Mouse (Mus musculus): ENCODE data around the gene Defb39. TPM values are rescaled to one million over a fixed set of nuclear protein-coding genes. Genes with fewer than 3 reads are reported as not detected.

Gene Defb39
- polyA plus RNA-seq (2014; fragmentation: Illumina TruSeq; extraction: RNeasy Lipid Tissue Mini Kit (QIAGEN cat#74804); ENCODE audit: low read depth, low replicate concordance): not detected

DNA sequence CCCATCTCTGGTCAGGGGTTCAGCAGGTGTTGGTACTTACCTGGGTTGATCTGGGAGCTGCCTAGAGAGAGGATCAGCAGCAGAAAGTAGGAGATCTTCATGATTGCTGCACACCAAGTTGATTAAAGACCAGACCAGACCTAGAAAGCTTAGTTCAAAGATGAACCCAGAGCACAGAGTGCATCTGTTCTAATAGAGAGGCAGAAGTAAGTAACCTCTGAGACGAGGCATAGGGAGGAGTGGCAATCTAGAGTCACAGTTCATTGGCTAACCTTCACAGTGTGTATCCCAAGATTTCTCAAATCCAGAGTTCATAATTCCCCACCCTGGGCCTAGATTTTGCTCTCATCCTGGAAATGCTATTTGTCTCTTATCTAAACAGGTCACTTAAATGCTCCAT is at the start of gene Defb39:
Gene Defb39 (minus strand): TSS at position 101 of the 400 bp plus-strand sequence.

DNA sequence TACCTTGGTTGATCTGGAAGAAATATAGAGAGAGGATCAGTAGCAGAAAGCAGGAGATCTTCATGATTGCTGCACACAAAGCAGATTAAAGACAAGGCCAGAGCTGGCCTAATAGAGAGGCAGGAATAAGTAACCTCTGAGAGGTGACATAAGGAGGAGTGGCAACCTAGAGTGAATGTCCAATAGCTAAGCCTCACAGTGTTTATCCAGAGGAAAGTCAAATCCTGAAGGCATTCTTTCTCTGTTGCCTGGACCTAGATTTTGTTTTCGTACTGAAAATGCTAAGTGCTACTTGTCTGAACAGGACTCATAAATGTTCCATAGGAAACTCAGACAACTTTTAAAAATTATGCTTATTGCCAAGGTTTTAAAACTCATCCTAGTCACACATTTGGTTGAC is 38.1 kb downstream of the Defb39 start, which contains the start of gene Defb38:
Gene Defb38 (minus strand): TSS at position 101 of the 400 bp plus-strand sequence.

Other genes with a start within 250 kb of the Defb39 start
- gene Defb40, start 86.6 kb downstream of the Defb39 start, polyA plus RNA-seq (2014; fragmentation: Illumina TruSeq; extraction: RNeasy Lipid Tissue Mini Kit (QIAGEN cat#74804); ENCODE audit: low read depth, low replicate concordance): not detected
- gene Defb37, start 73.8 kb downstream of the Defb39 start, polyA plus RNA-seq (2014; fragmentation: Illumina TruSeq; extraction: RNeasy Lipid Tissue Mini Kit (QIAGEN cat#74804); ENCODE audit: low read depth, low replicate concordance): not detected
- not detected for gene Defb38, start 38.2 kb downstream of the Defb39 start, polyA plus RNA-seq (2014; fragmentation: Illumina TruSeq; extraction: RNeasy Lipid Tissue Mini Kit (QIAGEN cat#74804); ENCODE audit: low read depth, low replicate concordance)
- gene Defb12, start 50.0 kb upstream of the Defb39 start, polyA plus RNA-seq (2014; fragmentation: Illumina TruSeq; extraction: RNeasy Lipid Tissue Mini Kit (QIAGEN cat#74804); ENCODE audit: low read depth, low replicate concordance): not detected
- not detected for gene Defb34, start 58.9 kb upstream of the Defb39 start, polyA plus RNA-seq (2014; fragmentation: Illumina TruSeq; extraction: RNeasy Lipid Tissue Mini Kit (QIAGEN cat#74804); ENCODE audit: low read depth, low replicate concordance)
- gene Gm45826, start 76.0 kb upstream of the Defb39 start, polyA plus RNA-seq (2014; fragmentation: Illumina TruSeq; extraction: RNeasy Lipid Tissue Mini Kit (QIAGEN cat#74804); ENCODE audit: low read depth, low replicate concordance): not detected
- not detected for gene Defb14, start 129.5 kb upstream of the Defb39 start, polyA plus RNA-seq (2014; fragmentation: Illumina TruSeq; extraction: RNeasy Lipid Tissue Mini Kit (QIAGEN cat#74804); ENCODE audit: low read depth, low replicate concordance)
- not detected for gene Defb4, start 133.9 kb upstream of the Defb39 start, polyA plus RNA-seq (2014; fragmentation: Illumina TruSeq; extraction: RNeasy Lipid Tissue Mini Kit (QIAGEN cat#74804); ENCODE audit: low read depth, low replicate concordance)
- gene Defb6, start 160.7 kb upstream of the Defb39 start, polyA plus RNA-seq (2014; fragmentation: Illumina TruSeq; extraction: RNeasy Lipid Tissue Mini Kit (QIAGEN cat#74804); ENCODE audit: low read depth, low replicate concordance): not detected
- not detected for gene Defb46, start 175.1 kb upstream of the Defb39 start, polyA plus RNA-seq (2014; fragmentation: Illumina TruSeq; extraction: RNeasy Lipid Tissue Mini Kit (QIAGEN cat#74804); ENCODE audit: low read depth, low replicate concordance)
- gene Defb5, start 182.8 kb upstream of the Defb39 start, polyA plus RNA-seq (2014; fragmentation: Illumina TruSeq; extraction: RNeasy Lipid Tissue Mini Kit (QIAGEN cat#74804); ENCODE audit: low read depth, low replicate concordance): not detected
- not detected for gene Defb3, start 228.6 kb upstream of the Defb39 start, polyA plus RNA-seq (2014; fragmentation: Illumina TruSeq; extraction: RNeasy Lipid Tissue Mini Kit (QIAGEN cat#74804); ENCODE audit: low read depth, low replicate concordance)